Mouse (Mus musculus) limb, embryonic 10.5 days (tissue): ENCODE data around the gene R3hdm4. TPM values are rescaled to one million over a fixed set of nuclear protein-coding genes. Genes with fewer than 3 reads are reported as not detected.
A peak's percentile ranks its signal among the peaks of the same experiment; 100 is the strongest.

Experiments
- DNase-seq: peaks from one replicate; pipeline ENCODE4 v3.0.0-alpha.2; 2017; ENCODE audit warnings: low spot score
- H3K27ac ChIP-seq: fragments of 300-500 bp; sonication (generic); 2 replicates; pipeline ENCODE4 v1.5.1; 2016; ENCODE audit warnings: mild to moderate bottlenecking
- H3K27me3 ChIP-seq: fragments of 300-500 bp; sonication (generic); 2 replicates; pipeline ENCODE4 v1.6.1; 2016; ENCODE audit warnings: low read depth, mild to moderate bottlenecking; ENCODE audit not compliant: poor library complexity, severe bottlenecking
- H3K36me3 ChIP-seq: fragments of 300-500 bp; sonication (generic); 2 replicates; pipeline ENCODE4 v1.6.1; 2016; ENCODE audit warnings: mild to moderate bottlenecking, moderate library complexity
- H3K4me1 ChIP-seq: fragments of 300-500 bp; sonication (generic); 2 replicates; pipeline ENCODE4 v1.6.1; 2016
- H3K4me3 ChIP-seq: fragments of 300-500 bp; sonication (generic); 2 replicates; pipeline ENCODE4 v1.5.1; 2016; ENCODE audit warnings: mild to moderate bottlenecking, moderate library complexity
- H3K9me3 ChIP-seq: fragments of 300-500 bp; sonication (generic); replicated peaks from 2 replicates; pipeline ENCODE4 v1.6.1; 2016; ENCODE audit warnings: mild to moderate bottlenecking
- WGBS: fragments of 180-500 bp; shearing (Covaris S2); methylation state at CpG from one replicate; pipeline ENCODE4 v1.1.7; 2016; 5-methylcytosine and 5-hydroxymethylcytosine counted together
- polyA plus RNA-seq: library from polyadenylated mRNA; unstranded; fragments of >200 nt; fragmentation: Nextera tagmentation; extraction: Ambion mirVana; gene quantifications from 2 replicates; pipeline ENCODE4 v1.2.1, GENCODE M21; 2016

Gene R3hdm4
- polyA plus RNA-seq, 1 experiment from 2014 or later, result 143 TPM

GRCm38 (mm10) chr10:79880721-79881120, 40.3 kb downstream of the R3hdm4 start:
- WGBS, result 13% methylated on average over 9 of the region's 9 CpGs
- Histone ChIP-seq H3K4me1 (peaks cover 52% of the 10 kb centered on the region), H3K4me3 (no peak overlapping the region), H3K27me3 (peaks cover 43% of the 10 kb centered on the region), H3K36me3 (no peaks in the 10 kb centered on the region), H3K9me3 (no peaks in the 10 kb centered on the region), H3K27ac (no peak overlapping the region; the same call in 1 of the 2 replicates)
- no peak for DNase-seq

DNA sequence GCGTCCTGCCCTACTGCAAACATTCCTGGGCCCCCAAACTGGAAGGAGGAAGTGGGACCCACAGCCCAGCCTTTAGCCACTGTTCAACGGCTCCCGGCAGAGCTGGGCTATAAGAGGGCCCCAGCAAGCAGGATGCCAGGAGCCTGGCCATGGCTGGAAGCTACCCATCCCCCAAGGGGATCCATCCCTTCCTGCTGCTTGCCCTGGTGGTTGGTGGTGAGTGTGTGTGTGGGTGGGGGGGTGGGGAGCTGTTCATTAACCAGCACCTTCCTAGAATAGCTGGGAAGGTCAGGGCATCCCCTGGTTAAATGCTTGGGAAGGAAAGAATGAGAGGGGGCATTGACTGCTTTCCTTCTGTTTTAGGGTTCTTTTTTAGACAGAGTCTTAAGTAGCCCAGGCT, 41.5 kb downstream of the R3hdm4 start:
- Histone ChIP-seq H3K27ac (0 out of 2 replicates have a peak overlapping the region, but pooled peaks have one; percentile 56), H3K36me3 (no peaks in the 10 kb centered on the region), H3K9me3 (no peaks in the 10 kb centered on the region), H3K4me3 (no peak overlapping the region), H3K27me3 (peaks cover 43% of the 10 kb centered on the region), H3K4me1 (peaks cover 63% of the 10 kb centered on the region)
- WGBS, result 63% methylated on average over 3 of the region's 3 CpGs
- no peak for DNase-seq

GRCm38 (mm10) chr10:79877757-79878156, 43.3 kb downstream of the R3hdm4 start:
- DNase-seq, result no peak
- WGBS, result 66% methylated on average over 12 of the region's 12 CpGs
- no peak overlapping the region for H3K27ac ChIP-seq
- peaks cover 2% of the 10 kb centered on the region for H3K36me3 ChIP-seq
- peaks cover 36% of the 10 kb centered on the region for H3K27me3 ChIP-seq
- H3K9me3 ChIP-seq, result no peaks in the 10 kb centered on the region
- H3K4me1 ChIP-seq, result peaks cover 66% of the 10 kb centered on the region
- H3K4me3 ChIP-seq, result no peak overlapping the region

GRCm38 (mm10) chr10:79877174-79877573, 43.8 kb downstream of the R3hdm4 start:
- no peaks in the 10 kb centered on the region for H3K9me3 ChIP-seq
- H3K27ac ChIP-seq, result no peak overlapping the region
- DNase-seq, result no peak
- H3K27me3 ChIP-seq, result peaks cover 30% of the 10 kb centered on the region
- H3K36me3 ChIP-seq, result peaks cover 8% of the 10 kb centered on the region
- WGBS, result 43% methylated on average over 1 of the region's 1 CpGs
- H3K4me3 ChIP-seq, result no peak overlapping the region
- H3K4me1 ChIP-seq, result peaks cover 65% of the 10 kb centered on the region

DNA sequence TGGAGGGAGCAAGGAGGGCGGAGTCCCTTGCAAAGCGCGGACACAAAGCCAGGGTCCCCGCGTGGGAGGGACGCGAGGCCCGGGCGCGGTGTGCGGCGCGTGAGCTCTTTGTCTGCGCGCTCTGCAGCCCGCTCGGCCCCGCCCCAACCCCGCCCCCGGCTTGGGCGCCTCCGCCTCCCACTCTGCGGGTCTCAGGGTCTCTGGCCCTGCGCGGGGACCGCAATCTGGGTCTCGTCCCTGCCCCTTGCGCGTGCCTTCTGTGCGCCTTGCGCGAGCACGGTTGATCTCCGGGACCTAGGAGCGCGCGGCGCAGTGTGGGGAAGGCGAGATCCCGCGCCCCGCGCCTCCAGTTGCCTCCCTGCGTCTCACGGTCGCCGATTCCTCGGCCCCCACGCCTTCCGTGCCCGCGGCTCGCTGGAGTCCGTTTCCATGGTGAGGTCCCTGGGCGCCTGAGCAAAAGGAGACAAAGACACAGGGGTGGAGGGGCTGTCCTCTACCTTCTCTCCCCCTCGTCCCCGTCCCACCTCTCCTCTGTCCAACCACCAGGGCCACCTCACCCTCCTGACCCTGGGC, 46.6 kb downstream of the R3hdm4 start, which contains the start of the genes Prtn3 and Plppr3:
Gene Prtn3 (plus strand): TSS at position 187 of the 573 bp plus-strand sequence.
Gene Plppr3 (minus strand): TSS at position 345 of the 573 bp plus-strand sequence.
- peaks cover 48% of the 10 kb centered on the region for H3K4me1 ChIP-seq
- under 1% methylated on average over 56 of the region's 57 CpGs for WGBS
- H3K27me3 ChIP-seq, result 0 out of 2 replicates have a peak, but pooled peaks cover 4% of the 10 kb centered on the region
- H3K4me3 ChIP-seq, result peak within 1 kb of the TSS; percentile 88
- H3K9me3 ChIP-seq, result no peaks in the 10 kb centered on the region
- peak; percentile 89 for DNase-seq
- H3K27ac ChIP-seq, result peak within 1 kb of the TSS; percentile 98
- peaks cover 34% of the 10 kb centered on the region for H3K36me3 ChIP-seq

- Histone ChIP-seq H3K9me3 (no peaks in the 10 kb centered on the region), H3K27ac (peak overlapping the region; percentile 98), H3K4me3 (peak overlapping the region; percentile 88), H3K36me3 (peaks cover 40% of the 10 kb centered on the region), H3K27me3 (0 out of 2 replicates have a peak, but pooled peaks cover 3% of the 10 kb centered on the region), H3K4me1 (peaks cover 45% of the 10 kb centered on the region)
- 3% methylated on average over 26 of the region's 26 CpGs for WGBS
- no peak for DNase-seq
Measured at GRCm38 (mm10) chr10:79873715-79874289, 47.2 kb downstream of the R3hdm4 start.

DNA sequence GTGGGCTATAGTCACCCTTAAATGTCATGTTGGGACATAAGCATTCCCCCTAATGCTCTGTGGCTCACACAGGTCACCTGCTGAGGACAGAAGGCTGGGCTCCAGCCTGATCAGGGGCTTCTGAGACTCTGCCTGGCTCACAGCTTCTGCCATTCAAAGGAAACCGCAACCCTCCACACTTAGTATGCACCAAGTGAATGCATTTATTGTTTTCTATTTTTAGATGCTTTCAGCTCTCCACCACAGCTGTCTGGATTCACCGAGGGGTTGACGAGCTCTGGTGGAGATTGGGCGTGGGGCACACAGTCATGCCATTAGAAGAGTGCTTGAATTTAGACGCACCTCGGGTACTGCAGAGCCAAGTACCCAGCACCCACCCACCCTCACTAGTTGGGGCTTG, 47.7 kb downstream of the R3hdm4 start:
- Histone ChIP-seq H3K9me3 (no peaks in the 10 kb centered on the region), H3K4me1 (peaks cover 45% of the 10 kb centered on the region), H3K27ac (peak overlapping the region; percentile 98), H3K4me3 (peak overlapping the region; percentile 88), H3K36me3 (peaks cover 45% of the 10 kb centered on the region), H3K27me3 (0 out of 2 replicates have a peak, but pooled peaks cover 3% of the 10 kb centered on the region)
- WGBS, result 28% methylated on average over 6 of the region's 6 CpGs
- no peak for DNase-seq

DNA sequence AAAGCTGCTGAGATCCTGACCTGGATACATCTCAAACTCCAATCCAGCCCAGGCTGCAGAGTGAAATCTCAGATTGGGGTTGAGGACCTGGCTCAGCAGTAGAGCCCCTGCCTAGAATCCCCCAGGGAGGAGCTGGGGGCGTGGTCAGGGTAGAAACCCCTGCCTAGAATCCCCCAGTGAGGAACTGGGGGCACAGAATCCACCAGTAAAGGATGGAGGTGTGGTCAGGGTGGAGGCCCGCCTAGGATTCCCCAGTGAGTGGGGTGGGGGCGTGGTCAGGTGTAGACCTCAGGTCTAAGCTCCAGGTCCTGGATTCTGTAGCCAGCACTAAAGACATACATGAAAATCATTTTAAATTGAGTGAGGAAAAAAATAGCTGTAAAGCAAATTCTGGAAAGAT, 48.1 kb downstream of the R3hdm4 start:
- peaks cover 48% of the 10 kb centered on the region for H3K36me3 ChIP-seq
- H3K27ac ChIP-seq, result peak overlapping the region; percentile 98; the same call in 1 of the 2 replicates
- WGBS, result 42% methylated on average over 3 of the region's 3 CpGs
- DNase-seq, result no peak
- 0 out of 2 replicates have a peak, but pooled peaks cover 3% of the 10 kb centered on the region for H3K27me3 ChIP-seq
- no peaks in the 10 kb centered on the region for H3K9me3 ChIP-seq
- peak overlapping the region; percentile 88 for H3K4me3 ChIP-seq
- peaks cover 44% of the 10 kb centered on the region for H3K4me1 ChIP-seq

- peaks cover 56% of the 10 kb centered on the region for H3K36me3 ChIP-seq
- H3K27me3 ChIP-seq, result 0 out of 2 replicates have a peak, but pooled peaks cover 3% of the 10 kb centered on the region
- no peak overlapping the region for H3K27ac ChIP-seq
- H3K9me3 ChIP-seq, result no peaks in the 10 kb centered on the region
- H3K4me3 ChIP-seq, result peak overlapping the region; percentile 88; the same call in 1 of the 2 replicates
- DNase-seq, result no peak
- H3K4me1 ChIP-seq, result peaks cover 40% of the 10 kb centered on the region
- 93% methylated on average over 8 of the region's 8 CpGs for WGBS
Measured at GRCm38 (mm10) chr10:79871845-79872244, 49.2 kb downstream of the R3hdm4 start.

DNA sequence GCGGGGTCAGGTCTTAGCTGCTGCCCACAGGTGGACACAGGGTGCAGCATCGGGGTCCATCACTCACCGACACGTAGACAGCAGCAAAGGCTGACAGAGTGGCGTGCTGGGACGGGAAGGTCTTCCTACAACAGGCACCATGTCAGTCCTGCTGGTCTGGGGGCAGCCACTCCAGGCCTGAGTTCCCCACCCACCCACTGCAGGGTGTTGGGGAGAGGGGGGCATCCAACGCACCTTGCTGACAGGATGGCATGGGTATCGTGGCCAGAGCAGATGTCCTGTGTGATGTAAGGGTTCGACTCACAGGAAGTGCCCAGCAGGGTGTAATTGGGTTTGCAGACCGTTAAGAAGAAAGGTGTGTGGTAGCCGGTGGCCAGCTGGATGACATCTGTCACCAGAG, 54.4 kb downstream of the R3hdm4 start:
- H3K27ac ChIP-seq, result no peak overlapping the region; the same call in none of the 2 replicates
- H3K4me3 ChIP-seq, result no peak overlapping the region; the same call in 1 of the 2 replicates
- H3K4me1 ChIP-seq, result peaks cover 17% of the 10 kb centered on the region
- no peak for DNase-seq
- 78% methylated on average over 11 of the region's 11 CpGs for WGBS
- peaks cover 95% of the 10 kb centered on the region for H3K36me3 ChIP-seq
- no peaks in the 10 kb centered on the region for H3K9me3 ChIP-seq
- H3K27me3 ChIP-seq, result no peaks in the 10 kb centered on the region

DNA sequence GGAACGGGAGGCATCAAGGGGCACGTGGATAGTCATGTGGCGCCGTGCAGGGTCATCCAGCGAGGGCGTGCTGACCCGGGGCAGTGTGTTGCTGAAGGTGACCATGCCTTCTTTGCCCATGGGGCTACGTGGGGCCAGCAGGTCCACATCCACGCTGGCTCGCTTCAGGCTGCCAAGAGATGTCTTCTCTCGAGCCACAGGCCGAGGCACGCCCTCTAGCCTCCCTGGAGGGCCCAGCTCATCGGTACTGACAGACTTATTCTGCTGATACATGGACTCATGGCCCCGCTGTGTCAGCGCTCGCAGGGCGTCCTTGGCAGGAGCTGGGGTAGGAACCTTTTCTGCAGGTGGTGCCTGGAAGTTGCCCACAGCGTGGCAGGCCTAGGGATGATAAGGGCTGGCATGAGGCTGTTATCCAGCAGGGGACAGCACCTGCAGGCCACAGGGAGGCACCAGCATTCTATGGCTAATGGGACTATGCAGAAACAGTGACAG, 55.2 kb downstream of the R3hdm4 start:
- WGBS, result 82% methylated on average over 19 of the region's 19 CpGs
- Histone ChIP-seq H3K9me3 (no peaks in the 10 kb centered on the region), H3K36me3 (peaks cover 95% of the 10 kb centered on the region), H3K4me3 (no peak overlapping the region), H3K27me3 (no peaks in the 10 kb centered on the region), H3K4me1 (peaks cover 20% of the 10 kb centered on the region), H3K27ac (no peak overlapping the region)
- DNase-seq, result no peak

- DNase-seq, result peak; percentile 48
- peaks cover 26% of the 10 kb centered on the region for H3K4me1 ChIP-seq
- WGBS, result 74% methylated on average over 12 of the region's 12 CpGs
- peak overlapping the region; percentile 9; the same call in 1 of the 2 replicates for H3K4me3 ChIP-seq
- H3K9me3 ChIP-seq, result no peaks in the 10 kb centered on the region
- no peaks in the 10 kb centered on the region for H3K27me3 ChIP-seq
- no peak overlapping the region for H3K27ac ChIP-seq
- H3K36me3 ChIP-seq, result peaks cover 96% of the 10 kb centered on the region
Measured at GRCm38 (mm10) chr10:79865189-79865601, 55.8 kb downstream of the R3hdm4 start.
